Mouse (Mus musculus) liver, embryonic 11.5 days (tissue): ENCODE results near the gene St6galnac3. TPM values are rescaled to one million over a fixed set of nuclear protein-coding genes. Genes with fewer than 3 reads are reported as not detected.

ENCODE experiments used
- ATAC-seq: fragments of 200-750 bp; cut with Nextera tagmentation; replicated peaks from 2 replicates; pipeline ENCODE4 v1.8.0; 2017; ENCODE audit warnings: moderate number of reproducible peaks, mild to moderate bottlenecking, moderate TSS enrichment, moderate library complexity; ENCODE audit not compliant: low FRiP score
- DNase-seq: peaks from one replicate; pipeline ENCODE4 v3.0.0-alpha.2; 2017; ENCODE audit warnings: low spot score
- H3K27ac ChIP-seq: fragments of 300-500 bp; sonication (generic); 2 replicates; pipeline ENCODE4 v1.5.1; 2014; ENCODE audit warnings: mild to moderate bottlenecking, low read depth, low read length, control low read depth
- H3K27me3 ChIP-seq: fragments of 300-500 bp; sonication (generic); replicated peaks from 2 replicates; pipeline ENCODE4 v1.6.1; 2014; ENCODE audit warnings: low read length, mixed read lengths; ENCODE audit not compliant: control insufficient read depth, insufficient read depth
- H3K36me3 ChIP-seq: fragments of 300-500 bp; sonication (generic); 2 replicates; pipeline ENCODE4 v1.6.1; 2014; ENCODE audit warnings: mild to moderate bottlenecking, low read length, moderate library complexity, mixed read lengths; ENCODE audit not compliant: control insufficient read depth, insufficient read depth
- H3K4me1 ChIP-seq: fragments of 300-500 bp; sonication (generic); replicated peaks from 2 replicates; pipeline ENCODE4 v1.6.1; 2014; ENCODE audit warnings: low read length, mixed read lengths; ENCODE audit not compliant: control insufficient read depth, insufficient read depth
- H3K4me2 ChIP-seq: fragments of 300-500 bp; sonication (generic); 2 replicates; pipeline ENCODE4 v1.6.1; 2014; ENCODE audit warnings: mild to moderate bottlenecking, control low read depth, moderate library complexity
- H3K4me3 ChIP-seq: fragments of 300-500 bp; sonication (generic); 2 replicates; pipeline ENCODE4 v1.5.1; 2014; ENCODE audit warnings: low read depth, low read length, control low read depth
- H3K9ac ChIP-seq: fragments of 300-500 bp; sonication (generic); 2 replicates; pipeline ENCODE4 v1.6.1; 2014; ENCODE audit warnings: low read depth, low read length, control low read depth
- H3K9me3 ChIP-seq: fragments of 300-500 bp; sonication (generic); 2 replicates; pipeline ENCODE4 v1.6.1; 2016; ENCODE audit warnings: low read length, inconsistent platforms, mixed read lengths; ENCODE audit not compliant: control insufficient read depth
- WGBS: fragments of 180-500 bp; shearing (Covaris S2); extraction: QIAGEN DNeasy Blood & Tissue Kit; methylation state at CpG from one replicate; pipeline ENCODE4 v1.1.7; 2014; 5-methylcytosine and 5-hydroxymethylcytosine counted together
- polyA plus RNA-seq: library from polyadenylated mRNA; unstranded; fragments of >200 nt; fragmentation: Nextera tagmentation; extraction: Ambion mirVana; gene quantifications from 2 replicates; pipeline ENCODE4 v1.2.1, GENCODE M21; 2014

St6galnac3 gene
- polyA plus RNA-seq, 1 experiment from 2014 or later, result 27.2 TPM

- Histone ChIP-seq H3K4me1 (0 out of 2 replicates have a peak, but pooled peaks cover 2% of the 10 kb centered on the region), H3K4me2 (no peak overlapping the region), H3K9ac (no peak overlapping the region), H3K27me3 (no peaks in the 10 kb centered on the region), H3K36me3 (no peaks in the 10 kb centered on the region), H3K27ac (no peak overlapping the region), H3K9me3 (no peaks in the 10 kb centered on the region), H3K4me3 (no peak overlapping the region)
- WGBS, result 89% methylated on average over 9 of the region's 9 CpGs
- DNase-seq (no peak), ATAC-seq (no peak)
Measured at GRCm38 (mm10) chr3:153594531-153594930, 130.4 kb downstream of the St6galnac3 start.

- no peaks in the 10 kb centered on the region for H3K27me3 ChIP-seq
- no peaks in the 10 kb centered on the region for H3K36me3 ChIP-seq
- no peak overlapping the region for H3K27ac ChIP-seq
- H3K4me3 ChIP-seq, result no peak overlapping the region
- no peak overlapping the region for H3K4me2 ChIP-seq
- 70% methylated on average over 4 of the region's 4 CpGs for WGBS
- ATAC-seq (no peak), DNase-seq (no peak)
- H3K9ac ChIP-seq, result no peak overlapping the region
- 0 out of 2 replicates have a peak, but pooled peaks cover 2% of the 10 kb centered on the region for H3K4me1 ChIP-seq
- H3K9me3 ChIP-seq, result no peaks in the 10 kb centered on the region
Measured at GRCm38 (mm10) chr3:153593978-153594377, 131.0 kb downstream of the St6galnac3 start.

GRCm38 (mm10) chr3:153593103-153593502 is 131.9 kb downstream of the St6galnac3 start:
- Histone ChIP-seq H3K4me2 (no peak overlapping the region), H3K9ac (no peak overlapping the region), H3K4me1 (0 out of 2 replicates have a peak, but pooled peaks cover 2% of the 10 kb centered on the region), H3K36me3 (no peaks in the 10 kb centered on the region), H3K27ac (no peak overlapping the region), H3K9me3 (no peaks in the 10 kb centered on the region), H3K27me3 (no peaks in the 10 kb centered on the region), H3K4me3 (no peak overlapping the region)
- ATAC-seq (no peak), DNase-seq (no peak)
- WGBS, result 77% methylated on average over 3 of the region's 3 CpGs

- Histone ChIP-seq H3K27ac (no peak overlapping the region), H3K36me3 (no peaks in the 10 kb centered on the region), H3K4me2 (no peak overlapping the region), H3K9me3 (no peaks in the 10 kb centered on the region), H3K27me3 (no peaks in the 10 kb centered on the region), H3K9ac (no peak overlapping the region), H3K4me3 (no peak overlapping the region), H3K4me1 (peaks cover 4% of the 10 kb centered on the region; the same call in 1 of the 2 replicates)
- WGBS, result 62% methylated on average over 1 of the region's 1 CpGs
- ATAC-seq, result no peak
- DNase-seq, result no peak
Measured at GRCm38 (mm10) chr3:153587594-153587993, 137.4 kb downstream of the St6galnac3 start.

GRCm38 (mm10) chr3:153584836-153585235 is 140.1 kb downstream of the St6galnac3 start:
- no peak overlapping the region for H3K9ac ChIP-seq
- no peak overlapping the region for H3K4me2 ChIP-seq
- H3K9me3 ChIP-seq, result no peaks in the 10 kb centered on the region
- no peak overlapping the region for H3K4me3 ChIP-seq
- no peaks in the 10 kb centered on the region for H3K36me3 ChIP-seq
- no peak overlapping the region for H3K27ac ChIP-seq
- DNase-seq (no peak), ATAC-seq (no peak)
- no peaks in the 10 kb centered on the region for H3K27me3 ChIP-seq
- WGBS, result 85% methylated on average over 3 of the region's 3 CpGs
- H3K4me1 ChIP-seq, result peaks cover 4% of the 10 kb centered on the region; the same call in 1 of the 2 replicates

GRCm38 (mm10) chr3:153582065-153582464 is 142.9 kb downstream of the St6galnac3 start:
- no peak overlapping the region for H3K27ac ChIP-seq

GRCm38 (mm10) chr3:153580625-153581024 is 144.3 kb downstream of the St6galnac3 start:
- DNase-seq, result no peak
- no peaks in the 10 kb centered on the region for H3K27me3 ChIP-seq
- H3K4me2 ChIP-seq, result no peak overlapping the region
- no peaks in the 10 kb centered on the region for H3K9me3 ChIP-seq
- H3K4me3 ChIP-seq, result no peak overlapping the region
- no peaks in the 10 kb centered on the region for H3K36me3 ChIP-seq
- WGBS, result 69% methylated on average over 2 of the region's 2 CpGs
- no peak for ATAC-seq
- H3K9ac ChIP-seq, result no peak overlapping the region
- H3K27ac ChIP-seq, result no peak overlapping the region
- H3K4me1 ChIP-seq, result peaks cover 4% of the 10 kb centered on the region; the same call in 1 of the 2 replicates

More at GRCm38 (mm10) chr3:153582065-153582464, 142.9 kb downstream of the St6galnac3 start:
- Histone ChIP-seq H3K4me3 (no peak overlapping the region), H3K4me2 (no peak overlapping the region), H3K9ac (no peak overlapping the region), H3K27me3 (no peaks in the 10 kb centered on the region), H3K9me3 (no peaks in the 10 kb centered on the region), H3K4me1 (peaks cover 4% of the 10 kb centered on the region; the same call in 1 of the 2 replicates), H3K36me3 (no peaks in the 10 kb centered on the region)
- ATAC-seq, result no peak
- DNase-seq, result no peak
- 33% methylated on average over 4 of the region's 4 CpGs for WGBS

- Histone ChIP-seq H3K4me1 (peaks cover 4% of the 10 kb centered on the region; the same call in 1 of the 2 replicates), H3K4me3 (no peak overlapping the region), H3K4me2 (no peak overlapping the region), H3K27ac (no peak overlapping the region), H3K27me3 (no peaks in the 10 kb centered on the region), H3K36me3 (no peaks in the 10 kb centered on the region), H3K9me3 (no peaks in the 10 kb centered on the region), H3K9ac (no peak overlapping the region)
- DNase-seq, result no peak
- 66% methylated on average over 3 of the region's 3 CpGs for WGBS
- ATAC-seq, result no peak
Measured at GRCm38 (mm10) chr3:153580136-153580535, 144.8 kb downstream of the St6galnac3 start.

GRCm38 (mm10) chr3:153577286-153577685 is 147.7 kb downstream of the St6galnac3 start:
- no peak for DNase-seq
- H3K4me2 ChIP-seq, result no peak overlapping the region
- H3K27me3 ChIP-seq, result no peaks in the 10 kb centered on the region
- no peaks in the 10 kb centered on the region; the same call in 1 of the 2 replicates for H3K4me1 ChIP-seq
- no peak for ATAC-seq
- H3K36me3 ChIP-seq, result no peaks in the 10 kb centered on the region
- no peak overlapping the region for H3K27ac ChIP-seq
- WGBS, result 66% methylated on average over 2 of the region's 2 CpGs
- H3K9me3 ChIP-seq, result no peaks in the 10 kb centered on the region
- H3K4me3 ChIP-seq, result no peak overlapping the region
- no peak overlapping the region for H3K9ac ChIP-seq
